Mouse (Mus musculus): ENCODE measurements around the gene Psmc5. TPM values are rescaled to one million over a fixed set of nuclear protein-coding genes. Genes with fewer than 3 reads are reported as not detected.
"Not testable (repeated sequence)": the region's sequence is repeated elsewhere in the genome, so short reads cannot be mapped to it uniquely, and the experiment has no call there.

Psmc5 gene
- total RNA-seq (2021), result 100 to 1,000 TPM; 121 to 132 TPM
- long read RNA-seq, experiment 1, transcript Psmc5-201 (11 exons, 1,316 nt), result major isoform, 207 of 224 reads
- long read RNA-seq, experiment 1, partial matches to known transcripts, result 12 of 224 reads
- long read RNA-seq, experiment 1, other reads (novel, unspliced or antisense), result 4 of 224 reads
- long read RNA-seq, experiment 2, transcript Psmc5-201 (11 exons, 1,316 nt), result major isoform, 233 of 257 reads
- long read RNA-seq, experiment 2, partial matches to known transcripts, result 18 of 257 reads
- long read RNA-seq, experiment 2, other reads (novel, unspliced or antisense), result 2 of 257 reads

GRCm38 (mm10) chr11:106255685-106256451 is at the start of gene Psmc5, which contains the start of gene Ftsj3:
Gene Psmc5 (plus strand): TSS chr11:106256154.
Gene Ftsj3 (minus strand): TSS chr11:106256079.
- Histone ChIP-seq H3K27ac (peak within 1 kb of the TSS; percentile 94), H3K4me3 (peak within 1 kb of the TSS; percentile 97)
- TF ChIP-seq CTCF (IDR thresholded peaks at IDR 0.05), result peak; percentile 0; the same call in 1 of the 2 replicates
- intact Hi-C loops (cut with DNase I), result loop anchor here (1.0 to 5.0 kb wide), 3 partner anchors 20 to 137 kb away; partner anchors contain the start of genes Ccdc47, Ddx42 and Tcam1
- DNase-seq, result peak; percentile 99

DNA sequence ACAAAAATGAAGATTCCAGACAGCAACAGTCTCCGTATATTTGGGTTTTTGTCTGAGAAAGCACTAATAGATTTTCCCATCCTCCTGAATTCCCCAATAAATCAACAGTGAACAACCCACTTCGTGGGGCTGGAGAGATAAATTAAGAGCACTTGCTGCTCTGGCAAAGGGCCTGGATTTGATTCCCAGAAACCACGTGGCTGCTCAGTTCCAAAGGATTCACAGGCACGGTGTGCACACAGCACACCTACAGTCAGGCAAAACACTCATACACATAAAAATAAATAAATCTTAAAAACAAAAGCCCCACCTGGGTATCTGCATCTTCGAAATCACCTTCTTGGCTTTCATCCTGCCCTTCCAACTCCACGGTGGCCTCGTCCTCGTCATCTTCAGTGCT is 43.2 kb upstream of the Psmc5 start:
- peak; percentile 37 for DNase-seq
- intact Hi-C loops (cut with DNase I), result no loop called here
- Histone ChIP-seq H3K27ac (peak overlapping the region; percentile 57), H3K4me3 (no peak overlapping the region)
- no peak for TF ChIP-seq CTCF (IDR thresholded peaks at IDR 0.05)

- peak overlapping the region; percentile 94 for H3K4me3 ChIP-seq
- TF ChIP-seq CTCF (IDR thresholded peaks at IDR 0.05), result no peak
- intact Hi-C loops (cut with DNase I), result loop anchor here (5.0 kb wide), 2 partner anchors 42 to 57 kb away; partner anchors contain the start of genes Ftsj3, Psmc5 and Smarcd2
- DNase-seq, result no peak
- H3K27ac ChIP-seq, result no peak overlapping the region; the same call in 1 of the 2 replicates
These were observed 41.1 kb upstream of the Psmc5 start for GRCm38 (mm10) chr11:106214856-106215255.

- H3K27ac ChIP-seq, result peak overlapping the region; percentile 98
- no peak for DNase-seq
- TF ChIP-seq CTCF (IDR thresholded peaks at IDR 0.05), result no peak
- intact Hi-C loops (cut with DNase I), result loop anchor here (5.0 kb wide), 2 partner anchors 42 to 57 kb away; partner anchors contain the start of genes Ftsj3, Psmc5 and Smarcd2
- H3K4me3 ChIP-seq, result peak overlapping the region; percentile 94
These were observed 40.5 kb upstream of the Psmc5 start for GRCm38 (mm10) chr11:106215450-106215859.

DNA sequence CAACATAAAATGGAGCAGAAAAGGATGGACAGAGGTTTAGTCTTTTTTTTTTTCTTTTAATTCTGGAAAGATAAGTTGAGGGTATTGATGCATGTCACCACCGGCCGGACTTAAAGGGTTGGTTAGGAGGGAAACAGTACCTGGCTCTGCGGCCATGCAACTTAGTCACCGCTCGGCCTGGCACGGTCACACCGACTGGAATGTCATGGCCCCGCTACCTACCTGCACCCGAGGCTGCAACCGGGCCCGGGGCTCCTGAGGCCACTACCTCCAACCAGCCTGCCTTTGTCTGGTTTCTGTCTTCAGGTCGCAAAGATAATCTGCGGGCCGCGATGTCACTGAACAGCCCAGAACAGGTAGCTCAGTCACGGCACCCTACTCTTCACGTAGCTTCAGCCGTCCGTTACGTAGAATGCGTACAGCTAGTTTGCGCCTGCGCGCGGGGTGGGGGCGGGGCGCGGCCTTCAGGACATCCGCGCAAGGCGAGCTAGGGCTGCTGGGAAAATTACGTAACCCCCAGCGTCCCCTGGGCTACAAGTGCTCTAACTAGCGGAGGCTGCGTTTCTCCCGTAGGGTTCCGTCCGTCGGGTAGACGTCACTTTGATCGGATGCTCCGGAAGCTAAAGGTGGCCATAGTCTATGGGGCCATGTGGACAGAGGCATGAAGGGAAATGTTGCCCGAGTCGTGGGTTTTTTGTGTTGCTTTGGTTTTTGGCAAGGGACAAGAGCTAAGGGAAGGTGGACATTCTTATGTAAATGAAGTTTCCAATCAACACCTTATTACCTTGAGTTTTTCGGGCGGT is 39.8 kb upstream of the Psmc5 start, which contains the start of gene Ccdc47:
Gene Ccdc47 (minus strand): TSS at position 418 of the 803 bp plus-strand sequence.
- intact Hi-C loops (cut with DNase I), result loop anchor here (5.0 kb wide), 2 partner anchors 41 to 56 kb away; partner anchors contain the start of genes Ftsj3, Psmc5 and Smarcd2
- H3K27ac ChIP-seq, result peak within 1 kb of the TSS; percentile 98
- peak; percentile 97 for DNase-seq
- no peak for TF ChIP-seq CTCF (IDR thresholded peaks at IDR 0.05)
- H3K4me3 ChIP-seq, result peak within 1 kb of the TSS; percentile 94

- no peak for TF ChIP-seq CTCF (IDR thresholded peaks at IDR 0.05)
- Histone ChIP-seq H3K4me3 (peak within 1 kb of the TSS; percentile 94), H3K27ac (peak within 1 kb of the TSS; percentile 98)
- peak; percentile 95 for DNase-seq
- intact Hi-C loops (cut with DNase I), result loop anchor here (5.0 kb wide), 2 partner anchors 40 to 55 kb away; partner anchors contain the start of genes Ftsj3, Psmc5 and Smarcd2
These were observed 39.0 kb upstream of the Psmc5 start, which contains the start of gene Ddx42 for GRCm38 (mm10) chr11:106216730-106217490. Gene Ddx42 (plus strand): TSS chr11:106216926.

DNA sequence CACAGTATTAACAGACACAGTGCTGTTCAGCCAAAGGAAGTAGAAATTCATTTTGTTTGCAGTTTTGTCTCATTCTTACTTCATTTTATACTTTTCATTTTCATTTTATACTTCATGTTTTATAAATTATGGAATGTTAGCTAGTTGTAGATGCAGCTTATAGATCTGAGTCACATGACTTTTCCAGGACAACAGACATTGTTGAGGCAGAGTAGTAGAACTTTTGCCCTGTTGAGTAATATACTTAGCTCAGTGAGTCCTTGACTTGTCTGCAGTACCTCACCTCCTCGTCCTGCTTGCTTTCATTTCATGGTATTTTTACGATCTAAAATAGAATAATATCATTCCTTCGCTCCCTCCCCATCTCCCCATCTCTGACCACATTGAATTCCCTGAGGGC is 35.4 kb upstream of the Psmc5 start:
- no peak for TF ChIP-seq CTCF (IDR thresholded peaks at IDR 0.05)

DNA sequence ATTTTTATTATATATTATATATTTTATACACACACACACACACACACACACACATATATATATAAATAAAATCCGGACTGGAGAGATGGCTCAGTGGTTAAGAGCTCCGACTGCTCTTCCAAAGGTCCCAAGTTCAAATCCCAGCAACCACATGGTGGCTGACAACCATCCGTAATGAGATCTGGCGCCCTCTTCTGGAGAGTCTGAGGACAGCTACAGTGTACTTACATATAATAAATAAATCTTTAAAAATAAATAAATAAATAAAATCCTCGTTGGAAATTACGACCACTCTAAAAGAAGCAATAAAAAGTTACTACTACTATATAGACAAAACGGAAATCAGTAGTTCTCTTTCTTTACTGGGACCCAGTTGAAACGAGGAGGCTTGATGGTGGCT is 22.0 kb upstream of the Psmc5 start:
- DNase-seq; intact Hi-C loops (cut with DNase I); H3K27ac ChIP-seq; H3K4me3 ChIP-seq: not testable (repeated sequence)
- peak; percentile 50 for TF ChIP-seq CTCF (IDR thresholded peaks at IDR 0.05)

More for the DNA sequence above, 35.4 kb upstream of the Psmc5 start:
- no peak for DNase-seq
- Histone ChIP-seq H3K4me3 (no peak overlapping the region), H3K27ac (no peak overlapping the region)
- intact Hi-C loops (cut with DNase I), result no loop called here

DNA sequence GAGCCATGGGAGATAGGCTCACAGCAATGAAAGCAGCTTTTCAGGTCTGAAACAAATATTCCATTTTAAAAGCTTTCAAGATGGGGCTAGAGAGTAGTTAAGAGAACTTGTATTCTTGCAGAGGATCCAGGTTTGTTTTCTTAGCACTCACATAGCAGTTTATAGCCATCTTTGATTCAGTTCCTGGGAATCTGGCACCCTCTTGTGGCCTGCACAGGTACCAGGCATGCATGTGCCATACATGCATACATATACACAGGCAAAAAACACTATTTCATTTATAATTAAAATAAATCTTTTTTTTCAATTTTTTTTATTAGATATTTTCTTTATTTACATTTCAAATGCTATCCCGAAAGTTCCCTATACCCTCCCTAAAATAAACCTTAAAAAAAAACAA is 9.1 kb upstream of the Psmc5 start:
- intact Hi-C loops (cut with DNase I), result no loop called here
- no peak for DNase-seq
- H3K4me3 ChIP-seq, result no peak overlapping the region
- no peak overlapping the region for H3K27ac ChIP-seq
- peak; percentile 55 for TF ChIP-seq CTCF (IDR thresholded peaks at IDR 0.05)

GRCm38 (mm10) chr11:106249326-106249725 is 6.6 kb upstream of the Psmc5 start:
- Histone ChIP-seq H3K27ac (no peak overlapping the region), H3K4me3 (no peak overlapping the region)
- intact Hi-C loops (cut with DNase I), result no loop called here
- no peak for TF ChIP-seq CTCF (IDR thresholded peaks at IDR 0.05)
- DNase-seq, result no peak

GRCm38 (mm10) chr11:106254767-106255166 is 1.2 kb upstream of the Psmc5 start:
- no peak for TF ChIP-seq CTCF (IDR thresholded peaks at IDR 0.05)
- H3K27ac ChIP-seq, result peak overlapping the region; percentile 94
- no peak for DNase-seq
- H3K4me3 ChIP-seq, result peak overlapping the region; percentile 97
- intact Hi-C loops (cut with DNase I), result loop anchor here (5.0 kb wide), 1 partner anchor 37 kb away; the partner anchor contains the start of genes Ccdc47 and Ddx42
